Mouse (Mus musculus) thymus, adult 2 months (tissue): ENCODE measurements at regions not wholly inside any gene's neighbourhood (a gene's known extent, or its start where the extent isn't known, plus 50 kb on each side); places are given as distances from the start of the nearest gene placed in this dataset.

Experiments
- CTCF ChIP-seq: fragments of 200-500 bp; IDR thresholded peaks from 2 replicates; pipeline ENCODE4 v1.5.1; 2012; ENCODE audit warnings: mild to moderate bottlenecking, control low read depth, low read length, moderate library complexity, borderline replicate concordance; ENCODE audit not compliant: control insufficient read depth, poor library complexity, insufficient read depth; ENCODE audit errors: extremely low read depth
- POLR2A ChIP-seq: fragments of 200-500 bp; IDR thresholded peaks from 2 replicates; pipeline ENCODE4 v1.6.1; 2012; ENCODE audit warnings: mild to moderate bottlenecking, low read length, control low read depth, moderate library complexity; ENCODE audit not compliant: control insufficient read depth, poor library complexity, insufficient read depth; ENCODE audit errors: extremely low read depth

DNA sequence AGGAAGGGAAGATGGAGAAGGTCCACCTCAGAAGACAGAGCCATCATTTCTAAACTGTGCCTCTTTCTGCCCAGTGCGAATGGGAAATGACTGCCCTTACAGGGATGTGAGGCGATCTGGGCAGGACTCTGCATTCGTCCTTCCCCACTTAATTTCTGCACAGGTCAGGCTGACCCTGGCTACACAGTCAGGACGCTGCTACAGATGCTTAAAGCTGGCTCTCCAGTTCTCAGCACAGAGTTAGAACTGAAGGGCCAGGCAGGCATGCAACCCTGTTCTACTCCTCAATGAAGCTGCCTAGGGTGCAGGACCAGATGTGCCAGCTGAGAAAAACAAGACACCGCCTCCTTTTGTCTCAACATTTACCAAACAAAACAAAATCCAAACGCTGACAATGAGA is 132.1 kb downstream of the Cand1 start:
- TF ChIP-seq POLR2A, result no peak
- no peak for TF ChIP-seq CTCF
